Mouse (Mus musculus): ENCODE results near the gene Olfr961. TPM values are rescaled to one million over a fixed set of nuclear protein-coding genes. Genes with fewer than 3 reads are reported as not detected.

Olfr961 gene
- polyA plus RNA-seq, 1 experiment from 2014 or later, result not detected

- Histone ChIP-seq H3K9me3 (replicated peaks; ENCODE audit: control insufficient read depth, low read length) (no peaks in the 10 kb centered on the region), H3K4me2 (ENCODE audit: low read depth, low read length) (no peak overlapping the region), H3K27ac (ENCODE audit: low read length) (no peak overlapping the region), H3K9ac (ENCODE audit: low read depth, low read length) (no peak overlapping the region), H3K4me1 (ENCODE audit: control insufficient read depth, low read depth, low read length) (no peaks in the 10 kb centered on the region), H3K36me3 (ENCODE audit: control insufficient read depth, insufficient read depth) (no peaks in the 10 kb centered on the region), H3K27me3 (ENCODE audit: control insufficient read depth, insufficient read depth, low read depth, low read length) (no peaks in the 10 kb centered on the region), H3K4me3 (ENCODE audit: low read depth, low read length) (no peak overlapping the region)
- 31% methylated on average over 2 of the region's 2 CpGs for WGBS (ENCODE audit: insufficient replicate concordance)
- no peak for ATAC-seq (ENCODE audit: low read depth)
Measured at GRCm38 (mm10) chr9:39679280-39679679, 34.4 kb downstream of the Olfr961 start.

Other genes starting within 250 kb of the Olfr961 start
- gene Olfr952, start 217.9 kb upstream of the Olfr961 start, polyA plus RNA-seq (2015; fragmentation: Nextera tagmentation; extraction: Ambion mirVana), result not detected in 2 replicates
- not detected in 2 replicates for gene Olfr954, start 188.4 kb upstream of the Olfr961 start, polyA plus RNA-seq (2015; fragmentation: Nextera tagmentation; extraction: Ambion mirVana)
- not detected in 2 replicates for gene Olfr955, start 173.1 kb upstream of the Olfr961 start, polyA plus RNA-seq (2015; fragmentation: Nextera tagmentation; extraction: Ambion mirVana)
- not detected in 2 replicates for gene Olfr44, start 151.1 kb upstream of the Olfr961 start, polyA plus RNA-seq (2015; fragmentation: Nextera tagmentation; extraction: Ambion mirVana)
- gene Olfr957, start 129.3 kb upstream of the Olfr961 start, polyA plus RNA-seq (2015; fragmentation: Nextera tagmentation; extraction: Ambion mirVana), result not detected in 2 replicates
- not detected in 2 replicates for gene Olfr958, start 91.0 kb upstream of the Olfr961 start, polyA plus RNA-seq (2015; fragmentation: Nextera tagmentation; extraction: Ambion mirVana)
- gene Olfr959, start 69.5 kb upstream of the Olfr961 start, polyA plus RNA-seq (2015; fragmentation: Nextera tagmentation; extraction: Ambion mirVana), result not detected in 2 replicates
- 3.1 and 4.1 TPM in 2 replicates for gene AW551984, start 40.7 kb upstream of the Olfr961 start, polyA plus RNA-seq (2015; fragmentation: Nextera tagmentation; extraction: Ambion mirVana)
- not detected in 2 replicates for gene Olfr148, start 34.4 kb upstream of the Olfr961 start, polyA plus RNA-seq (2015; fragmentation: Nextera tagmentation; extraction: Ambion mirVana)
- not detected in 2 replicates for gene Olfr960, start 23.7 kb upstream of the Olfr961 start, polyA plus RNA-seq (2015; fragmentation: Nextera tagmentation; extraction: Ambion mirVana)
- gene Olfr963, start 22.1 kb downstream of the Olfr961 start, polyA plus RNA-seq (2015; fragmentation: Nextera tagmentation; extraction: Ambion mirVana), result not detected in 2 replicates
- not detected in 2 replicates for gene Olfr149, start 62.0 kb downstream of the Olfr961 start, polyA plus RNA-seq (2015; fragmentation: Nextera tagmentation; extraction: Ambion mirVana)
- gene Olfr965, start 66.3 kb downstream of the Olfr961 start, polyA plus RNA-seq (2015; fragmentation: Nextera tagmentation; extraction: Ambion mirVana), result not detected in 2 replicates
- not detected in 2 replicates for gene Olfr150, start 85.9 kb downstream of the Olfr961 start, polyA plus RNA-seq (2015; fragmentation: Nextera tagmentation; extraction: Ambion mirVana)
- gene Olfr967, start 101.2 kb downstream of the Olfr961 start, polyA plus RNA-seq (2015; fragmentation: Nextera tagmentation; extraction: Ambion mirVana), result not detected in 2 replicates
- gene Olfr968, start 138.2 kb downstream of the Olfr961 start, polyA plus RNA-seq (2015; fragmentation: Nextera tagmentation; extraction: Ambion mirVana), result not detected in 2 replicates
- gene Olfr969, start 145.9 kb downstream of the Olfr961 start, polyA plus RNA-seq (2015; fragmentation: Nextera tagmentation; extraction: Ambion mirVana), result not detected in 2 replicates
- not detected in 2 replicates for gene Olfr970, start 163.8 kb downstream of the Olfr961 start, polyA plus RNA-seq (2015; fragmentation: Nextera tagmentation; extraction: Ambion mirVana)
- not detected in 2 replicates for gene Olfr971, start 191.8 kb downstream of the Olfr961 start, polyA plus RNA-seq (2015; fragmentation: Nextera tagmentation; extraction: Ambion mirVana)
- gene Olfr972, start 221.3 kb downstream of the Olfr961 start, polyA plus RNA-seq (2015; fragmentation: Nextera tagmentation; extraction: Ambion mirVana), result not detected in 2 replicates

Measured in liver, embryonic 16.5 days (tissue).